Mouse (Mus musculus) C2C12 (cell line): ENCODE results near the gene Hscb.

Experiments used
- CTCF ChIP-seq: IDR thresholded peaks from one replicate; pipeline ENCODE4 v1.5.1; 2011; ENCODE audit not compliant: control insufficient read depth, insufficient read depth, insufficient read length
- MYOG ChIP-seq: IDR thresholded peaks from one replicate; pipeline ENCODE4 v1.6.1; 2011; ENCODE audit not compliant: control insufficient read depth, insufficient read length; ENCODE audit errors: extremely low read depth
- USF1 ChIP-seq: IDR thresholded peaks from one replicate; pipeline ENCODE4 v1.6.1; 2011; ENCODE audit warnings: low read depth, mild to moderate bottlenecking, control low read depth, moderate library complexity

GRCm38 (mm10) chr5:110781529-110782238 lies 57.9 kb downstream of the Hscb start:
- TF ChIP-seq CTCF = no peak
- TF ChIP-seq MYOG = no peak
- no peak for TF ChIP-seq USF1
